8 mouse cellular contexts compared by ENCODE assay signal in genomic region chr4:131825830-131826229, GRCm38 (mm10). TPM values are rescaled to one million over a fixed set of nuclear protein-coding genes. Genes with fewer than 3 reads are reported as not detected.
DNase-seq lines count a peak whose midpoint lies in the region; ATAC-seq and TF ChIP-seq lines count a peak whose summit lies in the region.

No protein-coding gene starts in this region.

- DNase-seq in kidney, adult 9 months = peak; percentile 34
- DNase-seq in adrenal gland, adult 2 months = peak; percentile 63
- DNase-seq in heart, postnatal 0 days (ENCODE audit: low spot score) = no peak
- DNase-seq in frontal cortex, adult 2 months (ENCODE audit: extremely low spot score in 1 of 2, low spot score in 1 of 2) = no peak

- no peaks in the 10 kb centered on the region for H3K36me3 ChIP-seq in kidney, embryonic 16.5 days (ENCODE audit: insufficient read depth, low read length)
- no peaks in the 10 kb centered on the region for H3K36me3 ChIP-seq in heart, postnatal 0 days (replicated peaks; ENCODE audit: control insufficient read depth, insufficient read depth, low read length)
- H3K36me3 ChIP-seq in intestine, embryonic 15.5 days = no peaks in the 10 kb centered on the region

- no peak overlapping the region for H3K9ac ChIP-seq in kidney, embryonic 16.5 days (replicated peaks; ENCODE audit: low read length)
- H3K9ac ChIP-seq in heart, postnatal 0 days (replicated peaks; ENCODE audit: low read depth, low read length) = no peak overlapping the region
- H3K9ac ChIP-seq in intestine, embryonic 15.5 days = no peak overlapping the region

- H3K27me3 ChIP-seq in kidney, embryonic 16.5 days (ENCODE audit: insufficient read depth, low read length) = no peaks in the 10 kb centered on the region
- H3K27me3 ChIP-seq in heart, postnatal 0 days (ENCODE audit: control insufficient read depth, insufficient read depth, low read length) = 0 out of 2 replicates have a peak, but pooled peaks cover 14% of the 10 kb centered on the region
- no peaks in the 10 kb centered on the region for H3K27me3 ChIP-seq in intestine, embryonic 15.5 days (replicated peaks)

- WGBS in kidney, embryonic 16.5 days = 44% methylated on average over 8 of the region's 8 CpGs
- WGBS in heart, postnatal 0 days = 43% methylated on average over 8 of the region's 8 CpGs
- WGBS in intestine, embryonic 15.5 days = 43% methylated on average over 8 of the region's 8 CpGs

- no peak overlapping the region for H3K4me3 ChIP-seq in kidney, embryonic 16.5 days (ENCODE audit: low read length)
- no peak overlapping the region for H3K4me3 ChIP-seq in heart, postnatal 0 days (ENCODE audit: low read depth, low read length)
- no peak overlapping the region for H3K4me3 ChIP-seq in intestine, embryonic 15.5 days (replicated peaks)

- H3K4me1 ChIP-seq in kidney, embryonic 16.5 days (ENCODE audit: insufficient read depth, low read length) = peaks cover 14% of the 10 kb centered on the region
- no peaks in the 10 kb centered on the region for H3K4me1 ChIP-seq in heart, postnatal 0 days (ENCODE audit: control insufficient read depth, insufficient read depth)
- peaks cover 14% of the 10 kb centered on the region; the same call in 1 of the 2 replicates for H3K4me1 ChIP-seq in intestine, embryonic 15.5 days (replicated peaks)

- no peaks in the 10 kb centered on the region for H3K9me3 ChIP-seq in kidney, embryonic 16.5 days (ENCODE audit: low read length)
- no peaks in the 10 kb centered on the region for H3K9me3 ChIP-seq in heart, postnatal 0 days (replicated peaks; ENCODE audit: control insufficient read depth, low read length)
- H3K9me3 ChIP-seq in intestine, embryonic 15.5 days = no peaks in the 10 kb centered on the region

- no peak for TF ChIP-seq EP300 in heart, postnatal 0 days (IDR thresholded peaks at IDR 0.05; ENCODE audit: low read depth)

- peak; percentile 33 for TF ChIP-seq CTCF in heart, postnatal 0 days (IDR thresholded peaks at IDR 0.05; ENCODE audit: low read depth)

- H3K4me2 ChIP-seq in kidney, embryonic 16.5 days (replicated peaks; ENCODE audit: low read depth, low read length) = no peak overlapping the region
- H3K4me2 ChIP-seq in heart, postnatal 0 days (ENCODE audit: low read depth, low read length) = no peak overlapping the region
- no peak overlapping the region for H3K4me2 ChIP-seq in intestine, embryonic 15.5 days (replicated peaks)

- ATAC-seq in kidney, embryonic 16.5 days (ENCODE audit: low FRiP score, low TSS enrichment) = no peak
- ATAC-seq in heart, postnatal 0 days (ENCODE audit: insufficient read depth, low read depth) = no peak
- peak; percentile 72 for ATAC-seq in megakaryocyte-erythroid progenitor cell, adult 5-6 weeks (replicated peaks; ENCODE audit: low FRiP score, low TSS enrichment, poor library complexity, severe bottlenecking)
- no peak for ATAC-seq in intestine, embryonic 15.5 days
- no peak for ATAC-seq in cerebellum, adult (ENCODE audit: insufficient number of reproducible peaks, low FRiP score, low TSS enrichment)

- no peak overlapping the region for H3K27ac ChIP-seq in kidney, embryonic 16.5 days (ENCODE audit: low read length)
- no peak overlapping the region for H3K27ac ChIP-seq in heart, postnatal 0 days (ENCODE audit: low read depth)
- H3K27ac ChIP-seq in intestine, embryonic 15.5 days = no peak overlapping the region

RNA-seq across cellular contexts. Expression of gene Ptpru, which starts 12.3 kb away (rescaled TPM):
- 33.5 and 37.0 TPM in 2 replicates for polyA plus RNA-seq in kidney, embryonic 16.5 days (2015; fragmentation: Nextera tagmentation; extraction: Ambion mirVana)
- total RNA-seq in adrenal gland, adult 2 months (2021) = 10 to 100 TPM; 41.5 to 59.1 TPM
- 48.0 and 54.8 TPM in 2 replicates for polyA plus RNA-seq in adrenal gland, adult 2 months (2012; rRNA removed)
- total RNA-seq in heart, postnatal 0 days (2014; rRNA removed; ENCODE audit: low replicate concordance) = 0.54 and 0.69 TPM in 2 replicates
- polyA plus RNA-seq in heart, postnatal 0 days (2015; fragmentation: Nextera tagmentation; extraction: Ambion mirVana) = 0.77 and 1.1 TPM in 2 replicates
- total RNA-seq in megakaryocyte-erythroid progenitor cell, adult 5-6 weeks (2014; fragmentation: Nextera tagmentation) = not detected in 2 replicates
- total RNA-seq in megakaryocyte-erythroid progenitor cell, adult 5-6 weeks (2017) = not detected in 2 replicates
- polyA plus RNA-seq in frontal cortex, adult 2 months (2012; rRNA removed) = 38.9 and 39.6 TPM in 2 replicates
- polyA plus RNA-seq in intestine, embryonic 15.5 days (2015; fragmentation: Nextera tagmentation; extraction: Ambion mirVana) = 4.6 and 4.9 TPM in 2 replicates

RNA-seq across cellular contexts. Expression of gene Mecr, which starts 17.4 kb away (rescaled TPM):
- 53.8 and 55.4 TPM in 2 replicates for polyA plus RNA-seq in kidney, embryonic 16.5 days (2015; fragmentation: Nextera tagmentation; extraction: Ambion mirVana)
- 100 to 1,000 TPM in 1 of 2 experiments, 10 to 100 TPM in 1; 99.9 to 107 TPM for total RNA-seq in adrenal gland, adult 2 months (2021)
- 64.8 and 71.5 TPM in 2 replicates for polyA plus RNA-seq in adrenal gland, adult 2 months (2012; rRNA removed)
- total RNA-seq in heart, postnatal 0 days (2014; rRNA removed; ENCODE audit: low replicate concordance) = 32.7 and 70.5 TPM in 2 replicates
- polyA plus RNA-seq in heart, postnatal 0 days (2015; fragmentation: Nextera tagmentation; extraction: Ambion mirVana) = 44.4 and 47.3 TPM in 2 replicates
- 77.8 and 78.9 TPM in 2 replicates for total RNA-seq in megakaryocyte-erythroid progenitor cell, adult 5-6 weeks (2014; fragmentation: Nextera tagmentation)
- total RNA-seq in megakaryocyte-erythroid progenitor cell, adult 5-6 weeks (2017) = 25.5 and 63.1 TPM in 2 replicates
- polyA plus RNA-seq in frontal cortex, adult 2 months (2012; rRNA removed) = 44.5 and 54.4 TPM in 2 replicates
- polyA plus RNA-seq in intestine, embryonic 15.5 days (2015; fragmentation: Nextera tagmentation; extraction: Ambion mirVana) = 72.6 and 77.4 TPM in 2 replicates

RNA-seq across cellular contexts. Expression of gene Srsf4, which starts 47.6 kb away (rescaled TPM):
- polyA plus RNA-seq in kidney, embryonic 16.5 days (2015; fragmentation: Nextera tagmentation; extraction: Ambion mirVana) = 107 and 108 TPM in 2 replicates
- total RNA-seq in adrenal gland, adult 2 months (2021) = 10 to 100 TPM; 55.9 to 70.2 TPM
- 21.6 and 23.9 TPM in 2 replicates for polyA plus RNA-seq in adrenal gland, adult 2 months (2012; rRNA removed)
- 14.3 and 17.1 TPM in 2 replicates for total RNA-seq in heart, postnatal 0 days (2014; rRNA removed; ENCODE audit: low replicate concordance)
- 40.7 and 42.0 TPM in 2 replicates for polyA plus RNA-seq in heart, postnatal 0 days (2015; fragmentation: Nextera tagmentation; extraction: Ambion mirVana)
- 74.7 and 95.5 TPM in 2 replicates for total RNA-seq in megakaryocyte-erythroid progenitor cell, adult 5-6 weeks (2014; fragmentation: Nextera tagmentation)
- total RNA-seq in megakaryocyte-erythroid progenitor cell, adult 5-6 weeks (2017) = 89.4 and 114 TPM in 2 replicates
- polyA plus RNA-seq in frontal cortex, adult 2 months (2012; rRNA removed) = 86.3 and 89.5 TPM in 2 replicates
- 86.6 and 92.6 TPM in 2 replicates for polyA plus RNA-seq in intestine, embryonic 15.5 days (2015; fragmentation: Nextera tagmentation; extraction: Ambion mirVana)

Comparison
In these comparisons a context has a peak if more than half of its experiments do, and no peak if none do; other contexts are left out.
1. DNase-seq: peak in kidney, adult 9 months (single experiment) and adrenal gland, adult 2 months (single experiment); none in heart, postnatal 0 days (single experiment) and frontal cortex, adult 2 months (0 of 2).